Mouse (Mus musculus): Measurements from ENCODE around the gene Pde1a.

- TF ChIP-seq CTCF (IDR thresholded peaks at IDR 0.05; ENCODE audit: control insufficient read depth, insufficient read depth, insufficient replicate concordance, low read depth, low read length) = no peak
- TF ChIP-seq POLR2A (IDR thresholded peaks at IDR 0.05; ENCODE audit: control insufficient read depth, low read depth, low read length) = no peak
These were observed 163.2 kb downstream of the Pde1a start for GRCm38 (mm10) chr2:79966086-79966485.

Data from testis, adult 2 months (tissue).